Mouse (Mus musculus) c-Kit-positive CD71-positive TER-119-negative erythroid progenitor cells, embryonic 14.5 days (primary cell): ENCODE data around the gene Stk19.

Source experiments
- DNase-seq: peaks from one replicate; pipeline ENCODE4 v3.0.0-alpha.2; 2013; ENCODE audit warnings: low read depth

Gene Stk19

DNA sequence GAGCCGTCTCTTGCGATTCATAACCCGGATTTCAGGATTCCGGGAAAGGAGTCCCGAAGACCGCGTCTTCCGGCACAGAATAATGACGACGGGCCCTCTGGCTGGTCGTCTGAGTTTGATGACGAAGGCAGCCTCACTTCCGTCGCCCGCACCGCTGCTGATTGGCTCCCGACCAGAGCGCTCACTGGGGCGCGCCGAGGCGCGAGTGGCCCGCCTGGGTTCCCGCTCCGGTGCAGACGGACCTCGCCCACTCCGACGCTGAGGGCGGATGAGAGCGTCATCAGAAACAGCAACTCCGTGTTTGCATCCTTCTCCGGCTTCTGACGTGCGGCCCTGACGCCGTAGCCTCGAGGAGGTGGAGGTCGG lies at the start of gene Stk19, which contains the start of gene Dxo:
TSS of gene Stk19 (minus strand) at position 90 of the 366 bp plus-strand sequence.
TSS of gene Dxo (plus strand) at position 164 of the 366 bp plus-strand sequence.
- DNase-seq = peak; percentile 94

DNA sequence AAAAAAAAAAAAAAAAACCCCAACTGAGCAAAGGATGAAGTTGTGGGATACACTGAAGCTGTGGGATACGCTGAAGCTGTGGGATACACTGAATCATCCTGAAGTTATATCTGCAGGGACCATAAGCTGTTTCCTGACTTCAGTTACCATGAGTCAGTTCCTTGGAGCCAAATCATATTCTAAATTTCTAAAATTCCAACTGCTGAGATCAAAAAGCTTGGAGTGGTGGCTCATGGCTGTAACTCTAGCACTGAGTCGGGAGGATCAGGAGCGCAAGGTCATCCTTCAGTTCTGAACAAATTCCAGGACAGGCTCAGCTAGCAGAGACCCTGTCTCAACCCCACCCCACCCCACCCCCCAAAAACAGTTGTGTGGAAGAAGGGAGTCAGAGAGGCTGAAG lies 48.9 kb upstream of the Stk19 start:
- no peak for DNase-seq

DNA sequence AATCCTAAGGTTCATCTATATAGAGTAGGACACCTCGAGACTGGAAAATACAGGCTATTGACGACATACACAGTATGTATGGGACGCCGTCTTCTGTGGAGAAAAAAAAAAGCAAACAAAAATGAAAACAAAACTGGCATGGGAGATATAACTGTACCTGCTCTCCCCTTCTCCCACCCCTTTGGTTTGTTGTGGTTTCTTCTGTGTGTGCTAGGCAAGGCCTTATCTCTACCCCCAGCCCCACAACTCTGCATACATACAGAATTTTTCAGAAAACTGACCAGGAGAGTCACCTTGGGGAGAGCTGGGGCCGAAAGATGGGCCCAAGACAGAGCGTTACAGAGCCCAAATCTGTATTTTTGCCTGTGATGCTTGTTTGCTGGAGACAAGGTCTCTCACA lies 48.0 kb upstream of the Stk19 start:
- DNase-seq = no peak

DNA sequence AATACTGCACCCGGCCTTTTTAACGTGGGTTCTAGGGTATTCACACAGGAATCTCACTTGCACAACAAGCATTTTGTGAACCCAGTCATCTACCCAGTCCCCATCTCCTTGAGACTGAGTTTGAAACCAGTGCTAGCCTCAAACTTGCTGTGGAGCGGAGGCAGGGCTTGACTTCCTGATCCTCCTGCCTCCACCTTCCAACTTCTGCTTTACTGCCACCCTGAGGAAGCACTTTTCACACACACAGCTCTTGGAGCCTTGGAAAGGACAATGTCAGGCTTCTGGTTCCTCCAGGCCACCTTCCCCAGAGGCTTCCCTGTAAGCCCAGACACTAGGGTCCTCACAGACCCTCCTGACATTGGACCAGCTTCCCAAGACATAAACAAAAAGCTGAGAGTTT lies 46.6 kb upstream of the Stk19 start:
- no peak for DNase-seq

DNA sequence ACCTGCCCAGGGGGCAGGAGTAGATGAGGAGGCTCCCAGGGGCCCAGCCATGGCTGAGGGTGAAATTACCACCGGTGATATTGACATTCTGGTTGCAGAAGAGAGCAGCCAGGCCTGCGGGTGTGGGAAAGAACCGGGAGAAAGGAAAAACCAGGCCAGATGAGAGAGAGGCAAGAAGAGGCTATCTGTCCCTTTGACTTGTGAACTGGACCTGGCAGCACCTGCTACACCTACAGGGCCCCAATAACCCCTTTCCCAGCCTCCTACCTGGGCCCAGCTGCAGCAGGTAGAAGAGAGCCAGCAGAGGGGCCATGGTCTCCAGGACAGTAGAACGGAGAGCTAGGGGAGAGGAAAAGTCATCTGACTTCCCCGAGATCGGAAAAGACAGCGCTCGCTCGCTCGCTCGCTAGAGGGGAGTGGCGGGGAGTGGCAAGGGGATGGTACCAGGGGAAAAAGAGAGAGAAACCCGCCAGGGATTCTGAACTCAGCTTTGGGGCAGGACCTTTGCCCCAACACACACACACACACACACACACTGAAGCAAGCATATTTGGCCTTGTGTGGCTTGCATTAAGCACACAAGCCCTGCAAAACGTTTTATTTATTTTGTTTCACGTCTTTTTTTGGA lies 45.1 kb upstream of the Stk19 start, which contains the start of gene Gm20547:
TSS of gene Gm20547 (minus strand) at position 360 of the 628 bp plus-strand sequence.
- no peak for DNase-seq

DNA sequence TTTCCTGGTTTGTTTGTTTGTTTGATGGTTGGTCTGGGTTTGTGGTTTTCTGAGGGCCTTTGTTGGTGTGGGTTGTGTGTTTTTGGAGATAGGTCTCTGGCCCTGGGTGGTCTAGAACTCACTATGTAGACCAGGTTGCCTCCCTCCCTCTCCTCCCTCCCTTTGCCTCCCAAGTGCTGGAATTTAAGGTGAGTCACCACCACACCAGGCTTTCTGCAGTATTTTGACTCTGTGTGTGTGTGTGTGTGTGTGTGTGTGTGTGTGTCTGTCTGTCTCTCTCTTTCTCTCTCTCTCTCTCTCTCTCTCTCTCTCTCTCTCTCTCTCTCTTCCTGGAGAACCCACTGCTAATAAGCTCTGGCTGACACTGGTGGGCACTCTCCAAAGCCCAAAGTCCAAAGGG lies 44.4 kb upstream of the Stk19 start:
- DNase-seq = no peak

DNA sequence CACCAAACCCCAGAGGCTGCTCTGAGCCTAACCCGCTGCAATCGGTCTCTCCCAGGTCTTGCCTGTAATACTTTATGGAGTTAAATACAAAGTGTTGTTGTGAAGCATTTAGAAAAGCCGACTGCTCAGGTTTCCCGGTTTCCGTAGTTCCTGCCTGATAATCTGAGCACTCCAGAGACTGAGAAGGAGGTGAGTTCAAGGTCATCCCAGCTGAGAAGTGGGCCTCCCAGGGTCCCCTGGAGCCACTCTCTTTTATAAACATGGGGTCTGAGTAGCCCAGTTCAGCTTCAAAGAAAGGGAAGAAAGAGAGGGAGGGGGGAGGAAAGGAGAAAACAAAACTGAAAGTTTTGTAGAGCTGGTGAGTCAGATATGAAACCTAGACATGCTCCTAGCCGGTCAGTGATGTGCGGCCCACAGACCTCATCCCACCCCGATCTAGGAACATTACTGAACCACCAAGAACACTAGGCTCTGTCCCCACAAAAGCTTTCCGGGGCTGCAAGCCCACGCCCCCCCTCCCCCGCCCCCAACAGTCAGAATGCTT lies 42.7 kb upstream of the Stk19 start, which contains the start of gene Zbtb12:
TSS of gene Zbtb12 (plus strand) at position 148 of the 544 bp plus-strand sequence.
- DNase-seq = no peak

DNA sequence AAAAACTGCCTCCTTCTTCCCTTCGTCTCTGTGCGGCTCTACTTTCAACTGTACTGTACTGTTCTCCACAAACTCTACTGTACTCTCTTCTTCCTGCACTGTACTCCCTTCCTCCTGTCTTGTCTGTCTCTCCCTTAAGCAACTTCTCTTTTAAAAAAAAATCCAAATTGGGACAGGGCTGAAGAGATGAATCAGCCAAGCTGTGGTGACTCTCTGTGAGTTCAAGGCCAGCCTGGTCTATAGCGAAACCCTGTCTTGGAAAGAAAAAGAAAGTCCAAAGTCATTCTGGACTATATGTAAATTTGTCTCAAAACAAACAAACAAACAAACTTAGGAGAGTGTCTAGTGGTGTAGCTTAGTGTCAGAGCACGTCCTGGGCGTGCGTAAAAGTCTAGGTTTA lies 37.6 kb upstream of the Stk19 start:
- DNase-seq = no peak

DNA sequence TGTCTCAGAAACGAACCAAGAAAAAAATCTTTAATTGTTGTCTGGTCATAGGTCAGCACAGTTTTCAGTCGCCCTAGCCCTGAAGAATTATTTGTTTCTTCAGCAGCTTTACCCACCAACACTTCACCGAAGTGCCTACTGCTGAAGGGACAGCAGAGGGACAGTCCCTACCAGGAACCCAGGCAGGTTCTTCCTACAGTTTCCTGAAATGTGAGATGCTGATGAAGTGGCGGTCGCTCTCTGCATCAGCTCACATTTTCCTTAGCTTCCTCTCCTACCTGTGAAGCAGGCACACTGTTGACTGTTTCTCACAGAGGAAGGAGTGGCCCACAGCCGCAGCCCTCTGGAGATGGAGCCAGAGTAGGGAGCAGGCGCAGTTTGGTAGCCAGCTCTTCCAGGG lies 29.2 kb upstream of the Stk19 start:
- DNase-seq = no peak

DNA sequence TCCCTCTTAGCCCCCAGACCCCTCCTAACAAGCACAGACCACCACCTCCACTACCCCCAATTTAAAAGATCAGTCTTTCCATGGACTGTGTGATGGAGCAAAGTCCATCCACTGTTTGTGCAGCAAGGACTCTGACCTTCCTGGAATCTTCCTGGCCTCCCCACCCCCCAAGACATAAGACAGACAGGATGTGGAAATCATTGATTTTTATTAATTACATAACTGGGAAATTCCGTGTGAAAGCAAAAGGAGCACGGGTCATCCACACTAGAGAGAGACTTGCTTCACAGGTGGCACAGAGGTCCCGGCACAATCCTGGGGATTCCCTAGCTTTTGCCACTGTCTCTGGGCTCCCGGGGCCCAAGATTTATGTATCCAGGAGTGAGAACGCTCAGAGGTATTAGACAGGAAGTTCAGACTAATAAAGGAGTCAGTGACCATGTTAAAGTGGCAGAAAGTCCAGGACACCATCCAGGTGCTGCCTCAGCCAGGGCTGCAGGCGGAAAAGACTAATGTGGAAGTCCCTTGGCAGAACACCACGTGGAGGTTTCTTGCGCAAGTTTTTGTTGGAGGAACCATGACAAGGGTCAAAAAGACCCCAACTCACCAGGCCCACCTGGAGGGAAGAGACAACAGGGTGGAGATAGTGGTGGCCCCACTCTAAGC lies 25.8 kb upstream of the Stk19 start, which contains the start of gene Cfb:
TSS of gene Cfb (minus strand) at position 103 of the 666 bp plus-strand sequence.
- no peak for DNase-seq

DNA sequence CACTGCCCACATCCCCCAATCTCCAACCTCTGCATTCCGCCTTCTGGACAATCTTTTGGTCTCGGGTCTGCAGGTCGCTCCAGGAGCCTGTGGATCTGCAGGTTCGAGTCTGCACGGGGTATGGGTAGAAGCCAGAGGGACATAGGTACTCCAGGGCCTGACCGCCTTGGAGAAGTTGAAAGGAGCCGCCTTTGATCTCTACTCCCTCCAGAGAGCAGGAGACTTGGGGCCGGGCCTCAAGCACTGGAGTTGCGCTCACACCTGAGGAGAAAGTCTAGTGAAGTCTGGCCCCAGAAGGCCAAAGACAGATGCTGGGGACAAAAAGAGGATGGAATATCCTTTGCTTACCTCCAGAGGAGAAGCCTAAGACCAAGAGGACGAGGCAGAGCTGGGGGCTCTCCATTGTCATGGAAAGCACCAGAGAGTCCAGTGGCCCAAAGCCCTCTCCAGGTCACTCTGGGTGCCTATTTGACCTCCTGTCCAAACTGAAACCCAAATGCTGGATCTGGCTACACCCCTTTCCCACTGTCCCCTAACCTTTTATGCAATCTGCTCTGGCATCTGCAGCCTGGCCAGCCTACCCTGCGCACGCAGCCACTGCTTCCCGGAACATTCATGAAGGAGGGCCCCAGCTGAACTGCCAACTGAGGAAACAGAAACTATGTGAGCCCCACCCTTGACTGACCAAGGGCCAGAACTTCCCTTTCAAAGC lies 25.1 kb upstream of the Stk19 start:
- DNase-seq = no peak

DNA sequence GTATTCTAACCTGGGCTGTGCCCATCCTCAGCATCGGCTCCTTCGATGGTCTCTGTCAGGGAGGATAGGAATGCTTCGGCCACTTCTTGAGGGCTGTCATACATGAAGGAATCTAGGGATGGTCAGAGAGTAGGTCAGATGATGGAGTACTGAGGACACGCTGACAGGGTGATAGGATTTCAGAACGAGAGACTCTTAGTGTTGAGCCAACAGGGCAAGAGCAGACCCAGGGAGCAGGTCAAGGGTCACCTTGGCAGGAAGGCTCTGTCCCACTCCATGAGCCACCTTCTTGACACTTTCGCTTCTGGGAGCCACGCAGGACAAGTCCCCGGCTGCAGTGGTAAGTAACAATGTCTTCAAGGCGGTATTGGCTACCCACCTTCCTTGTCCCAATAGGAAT lies 23.8 kb upstream of the Stk19 start:
- DNase-seq = no peak

DNA sequence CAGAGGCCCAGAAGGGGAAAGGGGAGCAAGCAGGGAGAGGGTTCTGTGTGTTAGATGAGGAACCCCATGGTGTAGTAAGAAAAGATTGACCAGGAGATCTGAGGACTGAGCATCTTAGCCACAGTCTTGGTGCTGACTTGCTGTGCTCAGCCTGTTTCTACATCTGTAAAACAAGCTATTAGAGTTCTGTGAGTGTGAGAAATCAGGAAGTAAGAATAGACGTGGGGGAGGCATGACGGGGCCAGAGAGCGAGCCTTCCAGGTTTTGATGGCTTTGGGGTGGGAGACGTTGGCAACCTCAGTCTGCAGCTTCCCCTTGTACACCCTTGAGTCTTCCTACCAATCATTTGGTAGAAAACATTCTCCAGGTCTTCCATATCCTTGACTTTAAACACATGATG lies 21.9 kb upstream of the Stk19 start:
- DNase-seq = no peak

DNA sequence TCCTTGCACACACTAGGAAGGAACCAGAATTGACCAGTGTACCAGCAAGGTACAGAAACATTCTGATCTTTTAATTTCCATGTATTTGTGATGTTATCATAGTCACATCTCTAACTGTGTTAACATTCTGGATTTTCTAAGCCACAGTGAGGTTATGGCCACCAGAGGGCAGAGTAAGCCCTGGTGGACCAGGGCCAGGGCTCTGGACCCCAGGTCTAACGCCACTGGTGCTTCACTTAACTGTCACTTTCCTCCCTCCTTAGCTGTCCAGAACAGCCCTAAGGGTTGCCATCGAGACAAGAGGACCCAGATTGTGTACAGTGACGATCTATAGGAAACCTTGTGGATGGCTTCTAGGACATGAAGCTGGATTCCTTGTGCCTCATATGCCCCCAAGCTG lies 19.1 kb upstream of the Stk19 start:
- peak; percentile 19 for DNase-seq

DNA sequence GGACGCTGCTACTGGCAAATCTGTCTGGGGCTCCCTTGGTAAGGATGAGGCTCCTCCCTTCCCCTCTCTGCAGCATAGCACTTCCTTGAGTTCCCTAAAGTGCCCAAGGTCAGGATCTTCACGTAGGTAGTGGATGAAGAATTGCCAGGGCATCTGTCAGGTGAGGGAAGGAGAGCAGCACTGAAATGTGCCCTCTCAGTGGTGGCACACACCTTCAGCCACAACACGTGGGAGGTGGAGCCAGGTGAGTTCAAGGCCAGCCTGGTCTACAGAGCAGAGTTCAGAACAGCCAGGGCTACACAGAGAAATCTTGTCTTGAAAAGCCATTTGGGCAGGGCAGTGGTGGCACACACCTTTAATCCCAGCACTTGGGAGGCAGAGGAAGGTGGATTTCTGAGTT lies 18.0 kb upstream of the Stk19 start:
- no peak for DNase-seq

DNA sequence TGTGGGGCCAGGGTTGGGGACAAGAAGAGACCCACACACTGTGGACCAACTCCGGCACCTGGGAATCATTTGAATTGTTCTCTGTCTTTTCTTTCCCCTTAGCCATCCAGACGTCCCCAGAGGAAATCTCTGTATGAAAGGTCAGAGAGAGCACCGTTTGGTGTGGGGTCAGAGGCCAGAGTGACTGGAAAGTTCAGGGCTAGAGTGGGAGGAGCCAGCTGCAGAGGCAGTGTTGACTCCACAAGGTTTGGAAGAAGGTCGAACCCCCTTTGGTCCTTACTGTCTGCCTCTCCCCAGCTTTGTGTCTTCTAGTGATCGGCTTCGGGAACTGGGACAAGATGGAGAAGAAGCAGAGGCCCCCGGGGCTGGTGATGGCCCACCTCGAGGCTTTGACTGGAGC lies 16.8 kb upstream of the Stk19 start:
- no peak for DNase-seq

DNA sequence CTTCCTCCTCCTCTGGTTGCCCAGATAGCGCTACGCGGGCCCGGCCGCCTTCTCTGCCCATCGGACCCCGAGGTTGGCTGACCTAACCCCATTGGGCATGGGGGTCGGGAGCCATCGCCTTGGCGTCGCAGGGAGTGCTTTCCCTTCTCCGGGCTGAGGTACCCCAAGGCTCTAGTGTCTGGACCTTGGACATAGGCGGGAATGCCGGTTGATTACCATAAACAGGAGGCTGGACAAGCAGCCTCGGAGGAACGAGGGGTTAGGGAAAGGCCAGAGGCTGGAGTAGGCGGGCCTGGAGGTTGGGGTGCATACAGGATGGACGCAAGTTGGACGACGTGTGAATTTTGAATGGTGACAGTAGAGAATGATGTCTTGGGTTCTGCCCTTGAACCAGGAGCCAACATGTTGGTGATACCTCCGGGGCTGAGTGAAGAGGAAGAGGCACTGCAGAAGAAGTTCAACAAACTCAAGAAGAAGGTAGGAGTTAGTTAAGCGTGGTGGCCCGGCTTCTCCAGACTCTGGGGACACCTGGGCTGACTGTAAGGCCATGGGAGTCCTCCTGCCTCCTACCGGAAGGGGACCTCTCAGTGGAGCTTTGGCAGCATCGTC lies 13.9 kb upstream of the Stk19 start:
- DNase-seq = peak; percentile 15

DNA sequence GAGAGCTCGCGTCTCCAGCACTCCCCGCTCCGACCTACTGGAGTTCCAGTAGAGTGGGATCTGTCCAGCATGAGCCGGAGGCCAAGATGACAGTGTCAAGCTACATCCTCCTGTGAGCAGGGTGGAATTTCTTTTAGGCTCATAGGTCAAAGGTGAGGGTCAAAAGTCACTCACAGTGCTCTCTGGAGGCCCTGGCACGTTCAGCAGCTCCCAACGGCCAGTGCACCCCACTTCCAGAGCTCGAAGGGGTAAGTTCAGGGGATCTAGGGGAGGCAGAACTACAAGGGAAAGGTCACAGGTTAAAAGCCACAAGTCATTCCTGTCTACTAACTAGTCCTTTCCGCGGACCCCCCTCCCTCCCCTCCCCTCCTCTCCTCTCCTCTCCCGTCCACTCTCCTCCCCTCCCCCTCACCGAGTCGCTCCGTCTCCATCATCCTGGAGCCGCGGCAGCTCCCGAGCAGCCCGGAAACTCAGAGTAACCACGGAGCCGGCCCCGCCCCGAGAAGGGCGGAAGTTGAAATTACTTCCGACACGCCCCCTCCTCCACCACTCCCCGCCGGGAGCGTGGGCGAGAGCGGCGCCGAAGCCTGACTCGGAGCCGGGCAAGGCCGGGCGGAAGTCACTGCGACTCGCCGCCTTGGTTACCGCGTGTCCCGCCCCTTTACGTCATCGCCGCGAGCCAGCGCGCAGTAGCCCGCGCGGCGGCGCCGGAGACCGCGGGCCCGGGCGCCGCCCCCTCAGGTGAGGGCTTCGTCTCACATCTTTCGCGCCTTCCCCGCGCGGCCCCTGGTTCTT lies 13.2 kb upstream of the Stk19 start, which contains the start of the genes Skiv2l and Nelfe:
TSS of gene Skiv2l (minus strand) at position 489 of the 795 bp plus-strand sequence.
TSS of gene Nelfe (plus strand) at position 670 of the 795 bp plus-strand sequence.
- peak; percentile 95 for DNase-seq

DNA sequence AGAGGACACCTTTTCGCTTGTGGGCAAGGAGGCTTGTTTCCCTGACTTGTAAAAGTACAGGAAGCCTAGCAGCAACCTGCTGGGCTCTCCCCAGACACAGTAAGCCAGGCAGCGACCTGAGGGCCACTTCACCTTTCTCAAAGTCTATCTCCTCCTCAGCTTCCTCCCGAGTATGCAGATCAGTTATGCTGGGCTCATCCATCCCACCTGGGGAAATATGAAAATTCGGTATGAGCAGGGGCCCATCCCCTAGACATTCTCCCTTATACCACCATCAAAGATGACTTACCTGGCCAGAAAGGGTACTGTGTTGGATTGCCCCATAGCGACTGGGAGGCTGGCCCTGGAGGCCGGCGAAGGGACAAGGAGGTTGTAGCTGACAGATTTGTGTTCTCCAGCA lies 10.9 kb upstream of the Stk19 start:
- no peak for DNase-seq

DNA sequence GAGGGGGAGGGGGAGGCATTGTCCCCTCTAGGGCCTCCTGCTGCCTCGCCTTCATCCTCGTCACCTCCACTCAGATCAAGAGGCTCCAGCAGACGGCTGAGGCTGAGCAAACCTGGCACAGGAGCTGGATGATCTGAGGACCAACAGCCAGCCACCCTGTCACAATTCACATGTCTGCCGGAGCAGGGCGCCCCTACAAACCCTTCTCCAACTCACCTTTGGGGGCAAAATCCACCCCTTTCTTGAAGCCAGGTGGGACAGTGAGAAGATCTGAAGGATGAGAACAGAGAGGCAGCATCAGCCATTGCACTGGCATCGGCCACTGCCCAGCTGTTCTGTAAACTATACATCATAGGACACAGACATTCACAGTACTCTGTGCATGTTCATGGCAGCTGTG lies 10.4 kb upstream of the Stk19 start:
- DNase-seq = no peak

DNA sequence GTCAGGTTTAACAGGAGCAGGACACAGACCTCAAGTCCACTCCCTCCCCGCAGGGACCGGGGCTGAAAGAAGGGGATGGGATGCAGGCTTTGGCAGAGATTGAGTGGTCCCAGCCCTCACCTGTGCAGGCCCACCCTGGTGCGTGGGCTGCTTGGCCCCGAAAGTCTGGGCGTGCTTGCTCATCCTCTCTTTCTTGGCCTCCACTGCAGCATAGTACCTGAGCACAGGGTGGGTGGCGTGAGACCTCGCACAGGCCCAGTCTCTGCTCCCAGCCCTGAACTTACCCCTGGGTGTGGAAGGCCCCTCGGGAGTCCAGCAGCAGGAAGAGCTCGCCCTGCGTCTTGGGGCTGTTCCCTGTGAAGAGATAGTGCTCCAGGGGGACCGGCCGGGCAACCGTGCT lies 8.1 kb upstream of the Stk19 start:
- no peak for DNase-seq
